Mouse (Mus musculus): ENCODE data around the gene Slc26a8.

Gene Slc26a8

DNA sequence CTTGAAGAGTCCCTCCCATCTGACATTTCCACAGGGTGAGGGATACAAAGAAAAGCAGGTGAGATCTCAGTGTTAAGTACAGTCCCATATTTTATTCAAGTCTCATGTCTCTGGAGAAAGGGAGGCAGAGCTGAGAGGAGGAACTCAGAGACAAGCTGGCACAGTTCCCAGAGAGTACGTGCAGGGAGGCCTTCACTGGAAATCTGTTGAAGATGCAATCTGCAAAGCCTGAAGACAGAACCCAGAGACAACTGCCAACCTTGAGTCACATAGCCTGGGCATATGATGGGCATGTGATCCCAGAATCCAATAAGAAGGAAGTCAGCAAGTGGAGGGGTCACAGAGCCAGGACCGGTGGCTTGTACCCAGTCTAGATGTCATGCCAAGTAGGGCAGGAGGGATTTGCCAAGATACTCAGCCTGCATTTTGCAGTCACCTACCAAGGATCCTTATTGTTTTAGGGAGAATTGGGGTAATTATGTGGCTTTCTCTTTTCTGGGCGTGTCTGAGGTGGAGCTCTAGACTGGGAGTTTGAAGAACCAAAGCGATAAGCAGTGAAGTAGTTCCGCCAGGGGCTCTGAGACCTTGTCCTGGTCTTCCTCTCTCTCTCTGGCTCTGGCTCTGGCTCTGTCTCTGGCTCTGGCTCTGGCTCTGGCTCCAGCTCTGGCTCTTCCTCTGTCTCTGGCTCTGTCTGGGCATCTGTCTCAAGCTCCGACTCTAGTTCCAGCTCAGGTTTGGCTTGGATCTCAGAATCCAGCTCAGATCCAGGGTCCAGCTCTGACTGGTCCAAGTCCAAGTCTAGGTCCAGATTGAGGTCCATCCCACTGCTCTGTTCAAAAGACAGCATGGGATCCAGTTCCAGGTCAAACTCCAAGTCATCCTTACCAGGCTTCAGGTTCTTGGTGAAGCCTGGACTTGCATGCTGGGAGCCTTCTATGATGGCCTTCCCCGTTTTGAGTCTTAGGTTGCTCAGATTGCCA is 52.0 kb downstream of the Slc26a8 start:
- no peak for DNase-seq

DNA sequence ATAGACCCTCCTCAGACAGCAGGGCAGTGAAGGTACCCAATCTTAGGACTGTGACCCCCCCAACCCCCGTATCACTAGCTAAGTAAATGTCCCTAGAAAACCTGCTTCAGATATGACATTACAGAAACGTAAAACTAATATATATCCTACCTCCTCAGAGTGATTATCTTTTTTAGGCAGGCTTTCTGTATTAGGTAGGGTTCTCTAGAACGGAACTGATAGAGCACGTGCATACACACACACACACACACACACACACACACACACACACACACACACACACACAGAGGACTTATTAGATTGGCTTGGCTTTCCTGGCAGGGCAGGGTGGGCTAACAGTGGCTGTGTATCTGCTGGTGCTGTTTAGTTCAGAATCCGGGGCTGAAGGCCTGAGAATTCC is 54.2 kb downstream of the Slc26a8 start:
- DNase-seq: no peak

DNA sequence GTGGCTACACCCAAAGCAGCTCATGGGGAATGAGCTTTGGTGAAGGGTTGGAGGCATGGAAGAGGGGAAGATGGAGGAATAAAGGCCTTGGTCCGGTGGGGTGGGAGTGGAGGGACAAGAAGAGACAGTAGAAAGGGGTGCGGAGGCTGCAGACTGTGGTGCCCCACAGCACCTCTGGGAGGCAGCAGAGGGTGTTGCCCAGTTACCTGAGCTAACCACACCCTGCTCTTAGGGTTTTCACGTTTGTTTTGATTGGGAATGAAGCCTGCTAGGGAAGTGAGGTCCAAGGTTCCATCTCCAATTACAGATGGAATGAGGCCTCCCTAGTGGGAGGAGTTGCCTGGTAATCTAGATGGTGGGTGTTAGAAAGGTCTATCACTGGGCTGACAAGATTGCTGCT is 60.9 kb downstream of the Slc26a8 start:
- DNase-seq: no peak

DNA sequence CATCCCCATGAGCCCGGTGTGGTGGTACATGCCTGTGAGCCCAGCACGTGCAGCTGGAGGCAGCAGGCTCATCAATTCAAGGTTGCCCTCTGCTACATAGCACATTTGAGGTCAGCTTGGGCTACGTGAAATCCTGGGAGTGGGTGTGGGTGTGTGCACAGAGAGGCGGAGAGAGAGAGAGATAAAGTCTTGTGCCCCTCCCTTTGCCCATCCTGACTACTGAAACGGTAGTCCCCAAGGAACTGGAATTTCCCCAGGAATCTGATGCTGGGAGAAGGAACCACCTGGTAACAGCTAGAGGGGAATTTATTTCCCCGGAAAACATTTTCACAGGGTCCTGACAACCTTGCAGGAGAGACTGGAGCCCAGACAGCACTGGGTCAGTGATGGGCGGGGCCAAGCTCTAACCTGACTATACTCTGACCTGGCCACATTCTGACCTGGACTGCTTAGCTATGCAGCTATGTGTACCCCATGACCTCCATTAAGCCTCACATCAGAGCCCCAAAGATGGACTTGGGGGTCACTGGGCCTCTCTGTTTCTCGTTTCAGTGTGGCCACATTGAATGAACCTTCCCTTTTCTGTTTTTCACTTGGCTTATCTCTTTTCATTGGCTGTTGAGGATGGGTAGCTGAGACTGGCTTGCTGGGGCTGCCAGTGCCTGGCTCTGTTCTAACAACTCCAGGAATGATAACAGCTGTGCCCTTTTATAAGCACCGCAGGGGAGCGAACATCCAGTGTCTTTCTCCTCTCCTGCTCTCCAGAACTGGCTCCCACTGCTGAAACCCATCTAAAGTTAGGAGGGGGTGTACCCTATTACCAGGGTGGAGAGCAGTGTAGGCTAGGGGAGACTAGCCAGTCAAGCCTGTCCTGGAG is 61.5 kb downstream of the Slc26a8 start:
- no peak for DNase-seq

DNA sequence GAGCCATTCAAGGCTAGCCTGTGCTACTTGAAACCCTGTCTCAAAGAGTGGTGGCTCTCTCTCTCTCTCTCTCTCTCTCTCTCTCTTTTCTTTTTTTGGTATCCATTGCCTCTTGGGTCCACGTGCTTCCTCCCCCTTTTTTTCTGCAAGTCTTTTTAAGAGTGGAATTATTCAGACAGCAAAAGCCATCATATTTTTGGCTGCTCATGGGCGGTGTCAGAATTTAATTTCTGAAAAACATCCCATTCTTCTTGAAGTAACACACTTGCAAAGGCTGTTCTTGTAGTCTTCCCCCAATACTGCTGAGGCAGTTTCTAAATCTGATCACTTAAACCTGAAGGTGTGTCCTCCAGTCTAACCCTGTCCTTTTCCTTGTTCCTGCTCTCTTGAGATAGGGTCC is 63.1 kb downstream of the Slc26a8 start:
- no peak for DNase-seq

DNA sequence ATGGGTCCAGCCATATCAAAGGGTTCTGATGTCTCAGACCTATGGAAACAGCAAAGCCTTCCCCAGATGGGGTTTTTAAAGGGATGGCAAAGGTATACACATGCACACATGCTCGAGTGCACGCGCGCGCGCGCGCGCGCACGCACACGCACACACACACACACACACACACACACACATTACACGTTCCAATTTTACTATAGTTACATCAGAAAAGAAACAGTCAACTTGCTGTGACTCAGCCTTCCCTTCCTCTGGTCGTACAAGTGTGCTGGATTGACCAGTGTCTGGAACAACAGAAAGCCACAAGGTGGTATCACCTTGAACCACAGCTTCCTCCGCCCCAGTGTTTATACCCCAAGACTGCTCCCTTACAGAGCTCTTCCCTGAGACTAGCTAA is 64.7 kb downstream of the Slc26a8 start:
- no peak for DNase-seq

DNA sequence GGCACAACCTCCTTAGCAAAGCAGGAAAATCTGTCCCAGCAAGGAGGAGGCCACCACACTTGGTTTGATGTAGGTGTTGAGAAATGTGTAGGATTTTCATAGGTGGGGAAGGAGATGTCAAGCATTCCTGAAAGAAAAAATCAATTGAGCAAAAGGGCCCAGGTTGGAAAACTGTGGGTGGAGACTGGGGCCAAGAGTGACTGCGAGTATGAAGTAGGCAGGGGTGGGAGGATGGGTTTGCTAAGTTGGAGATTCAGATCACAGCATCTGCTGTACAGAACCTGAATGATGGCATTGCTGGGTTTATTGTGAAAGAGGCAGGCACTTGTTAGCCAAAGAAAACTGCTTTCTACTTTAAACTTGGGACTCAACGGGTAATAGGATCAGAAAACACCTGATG is 65.2 kb downstream of the Slc26a8 start:
- DNase-seq: no peak

DNA sequence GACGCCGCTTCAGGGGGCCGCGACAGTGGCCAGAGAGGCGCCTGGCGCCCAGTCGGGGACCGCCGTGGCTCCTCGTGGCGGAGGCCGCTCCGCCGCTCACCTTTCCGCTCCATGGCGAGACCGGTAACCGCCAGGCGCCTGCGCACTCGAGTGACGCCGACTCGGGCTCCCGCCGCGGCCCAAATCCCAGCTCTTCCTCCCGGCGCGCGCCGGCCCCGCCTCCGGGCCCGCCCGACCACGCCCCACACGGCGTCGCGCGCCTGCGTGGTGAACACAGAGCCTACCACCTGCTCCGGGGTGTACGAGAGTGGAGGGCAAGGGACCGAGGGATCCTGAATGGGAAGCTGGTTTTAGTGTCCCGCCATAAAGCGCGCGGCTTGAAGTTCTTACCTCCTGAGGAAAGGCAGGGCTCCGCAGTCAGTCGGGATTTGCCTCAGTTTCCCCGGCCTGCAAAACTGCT is 67.7 kb downstream of the Slc26a8 start, which contains the start of gene Srpk1:
Srpk1 (minus strand) TSS at position 410 of the 460 bp plus-strand sequence.
- DNase-seq: peak; percentile 94

DNA sequence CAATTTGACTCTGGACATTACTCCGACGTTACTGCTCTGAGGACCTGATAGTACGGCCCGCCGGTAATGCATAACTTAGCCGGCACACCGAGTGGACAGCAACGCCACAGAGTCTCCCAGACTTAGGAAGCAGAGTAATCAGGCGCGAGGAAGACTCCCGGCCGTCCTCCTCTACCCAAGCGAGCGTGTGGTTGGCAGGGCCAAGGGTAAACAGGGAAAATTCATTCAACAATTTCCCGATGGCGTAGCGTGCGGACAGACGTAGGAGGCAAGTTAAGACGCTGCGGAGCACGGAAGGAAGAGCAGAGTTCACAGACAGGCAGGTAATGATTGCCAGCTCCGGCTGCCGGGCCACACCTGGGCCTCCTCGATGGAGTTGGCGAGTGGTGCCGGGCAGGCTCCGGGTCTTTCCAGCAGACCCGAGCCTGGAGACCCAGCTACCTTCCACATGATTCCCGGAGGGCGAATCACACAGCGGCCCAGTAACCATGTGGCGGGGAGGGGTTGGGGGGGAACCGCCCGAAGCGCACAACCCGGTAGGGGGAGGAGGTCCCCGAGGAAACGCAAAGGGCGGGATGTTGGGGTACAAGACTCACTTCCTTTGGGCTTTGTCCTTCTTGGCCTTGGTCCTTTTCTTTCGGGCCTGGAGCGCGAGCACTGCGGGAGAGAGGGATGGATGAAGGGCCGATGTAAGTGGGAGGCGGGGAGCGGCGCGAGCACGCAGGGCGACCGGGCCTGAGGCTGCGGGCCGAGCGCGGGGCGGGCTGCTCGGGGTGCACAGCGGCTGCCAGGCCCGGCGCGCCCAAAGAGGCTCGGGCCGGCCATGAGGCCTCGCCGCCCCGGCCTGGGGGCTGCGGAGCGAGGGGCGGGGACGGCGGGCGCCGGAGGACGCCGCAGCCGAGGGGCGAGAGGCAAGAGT is 68.4 kb downstream of the Slc26a8 start:
- peak; percentile 61 for DNase-seq

DNA sequence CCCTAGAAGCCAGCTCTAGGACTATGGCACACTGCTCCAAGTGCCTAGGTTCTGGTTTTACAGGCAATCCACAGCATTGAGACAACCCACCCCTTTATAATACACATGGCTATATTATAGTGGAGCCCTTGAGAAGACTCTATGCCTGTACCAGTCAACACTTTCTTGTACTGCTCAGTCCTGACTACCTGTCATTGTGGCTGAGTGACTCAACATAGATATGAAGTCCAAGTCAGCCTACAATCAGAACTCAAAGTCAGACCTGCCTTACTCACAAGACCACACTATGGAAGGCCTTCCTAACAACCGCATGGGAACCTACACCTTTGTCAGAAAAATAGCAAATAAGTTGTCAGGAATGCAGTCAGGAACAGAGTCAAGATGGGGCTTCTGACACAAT is 71.3 kb downstream of the Slc26a8 start:
- no peak for DNase-seq

DNA sequence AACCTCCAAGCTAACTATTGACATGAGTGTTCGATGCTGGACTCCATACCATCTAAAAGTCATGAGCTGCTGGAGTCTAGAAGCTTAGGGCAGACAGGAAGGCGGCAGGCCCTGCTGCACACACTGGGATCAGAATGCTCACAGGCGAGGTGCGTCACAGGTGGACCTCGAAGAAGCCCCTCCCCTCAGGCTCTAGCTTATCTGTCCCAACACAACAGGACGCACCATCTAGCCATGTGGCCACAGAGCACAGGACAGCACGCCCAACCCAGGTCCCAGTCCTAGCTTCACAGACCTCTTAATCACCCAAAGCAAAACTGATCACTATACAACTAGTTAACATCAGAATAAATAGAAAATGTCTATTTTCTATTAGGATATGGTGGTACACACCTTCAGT is 71.9 kb downstream of the Slc26a8 start:
- DNase-seq: no peak

DNA sequence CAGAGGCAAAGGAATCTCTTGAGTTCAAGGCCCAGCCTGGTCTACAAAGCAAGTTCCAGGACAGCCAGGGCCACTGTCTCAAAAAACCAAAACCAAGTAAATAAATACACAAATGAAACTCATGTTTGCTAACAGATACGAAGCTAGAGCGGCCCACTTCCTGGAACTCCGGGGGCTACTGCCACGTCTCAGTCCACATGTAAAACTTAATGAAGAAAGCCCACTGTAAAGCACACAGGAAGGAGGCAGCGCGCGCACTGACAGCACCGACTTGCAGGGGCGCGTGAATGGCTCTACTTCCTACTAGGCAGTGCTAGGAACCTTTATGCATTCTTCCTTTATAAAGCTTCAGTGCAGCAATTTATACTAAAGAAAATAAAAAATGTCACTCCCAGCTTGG is 72.4 kb downstream of the Slc26a8 start:
- DNase-seq: peak; percentile 23

DNA sequence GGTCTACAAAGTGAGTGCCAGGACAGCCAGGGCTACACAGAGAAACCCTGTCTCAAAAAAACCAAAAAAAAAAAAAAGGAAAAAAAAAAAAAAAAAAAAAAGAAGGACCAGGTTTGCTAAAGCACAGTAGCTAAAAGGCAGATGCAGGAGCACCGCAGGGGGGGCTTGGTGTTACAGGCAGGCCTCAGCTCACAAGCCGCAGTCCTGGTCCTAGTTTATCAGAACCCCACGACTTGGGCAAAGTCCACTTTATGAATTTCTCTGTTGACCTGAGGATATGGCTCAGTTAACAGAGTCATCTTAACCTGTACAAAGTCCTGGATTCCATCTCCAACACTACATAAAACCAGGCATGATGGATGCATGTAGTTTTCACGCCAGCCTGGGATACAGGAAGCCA is 74.7 kb downstream of the Slc26a8 start:
- DNase-seq: no peak

DNA sequence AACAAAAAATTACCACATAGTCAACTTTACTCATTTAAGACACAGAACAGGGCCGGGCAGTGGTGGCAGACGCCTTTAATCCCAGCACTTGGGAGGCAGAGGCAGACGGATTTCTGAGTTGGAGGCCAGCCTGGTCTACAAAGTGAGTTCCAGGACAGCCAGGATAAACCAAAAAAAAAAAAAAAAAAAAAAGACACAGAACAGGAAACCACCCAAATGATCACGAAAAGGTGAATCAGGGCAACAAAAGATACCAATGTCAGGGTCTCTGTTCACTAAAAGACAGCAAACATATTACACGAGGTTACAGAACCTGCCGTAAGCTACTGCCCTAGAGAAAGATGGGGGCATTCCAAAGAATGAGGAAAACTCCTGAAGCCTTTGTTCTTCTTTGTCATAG is 76.9 kb downstream of the Slc26a8 start:
- DNase-seq: no peak

DNA sequence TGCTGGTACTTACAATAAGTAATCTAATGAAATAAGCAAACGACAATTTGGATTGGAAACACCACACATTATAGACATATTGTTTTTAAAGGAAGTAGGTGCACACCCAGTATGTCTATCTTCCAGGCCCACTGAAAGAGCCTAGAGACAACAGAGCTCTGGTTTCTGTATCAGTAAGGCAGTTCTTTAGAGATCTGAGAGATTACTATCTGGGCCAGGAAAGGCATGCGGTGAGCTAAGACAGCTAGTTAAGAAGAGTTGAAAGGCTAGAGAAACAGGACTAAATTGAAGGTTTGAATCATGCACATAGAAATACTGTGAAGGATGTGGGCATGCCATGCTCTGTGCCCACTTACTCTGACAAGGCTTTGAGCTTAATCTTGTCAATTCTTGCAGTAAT is 77.4 kb downstream of the Slc26a8 start:
- peak; percentile 44 for DNase-seq

DNA sequence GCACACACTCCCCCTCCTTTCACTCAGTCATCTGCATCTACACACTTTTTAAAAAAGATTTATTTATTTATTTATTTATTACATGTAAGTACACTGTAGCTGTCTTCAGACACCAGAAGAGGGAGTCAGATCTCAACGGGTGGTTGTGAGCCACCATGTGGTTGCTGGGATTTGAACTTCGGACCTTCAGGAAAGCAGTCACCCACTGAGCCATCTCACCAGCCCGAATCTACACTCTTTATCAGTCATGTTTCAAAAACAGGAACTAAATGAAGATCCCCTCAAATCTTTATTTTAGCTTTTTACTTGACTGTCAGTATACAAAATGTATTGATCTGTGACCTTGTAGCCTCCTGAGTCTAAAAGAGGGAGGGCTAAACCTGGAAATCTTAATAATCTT is 80.5 kb downstream of the Slc26a8 start:
- DNase-seq: no peak

DNA sequence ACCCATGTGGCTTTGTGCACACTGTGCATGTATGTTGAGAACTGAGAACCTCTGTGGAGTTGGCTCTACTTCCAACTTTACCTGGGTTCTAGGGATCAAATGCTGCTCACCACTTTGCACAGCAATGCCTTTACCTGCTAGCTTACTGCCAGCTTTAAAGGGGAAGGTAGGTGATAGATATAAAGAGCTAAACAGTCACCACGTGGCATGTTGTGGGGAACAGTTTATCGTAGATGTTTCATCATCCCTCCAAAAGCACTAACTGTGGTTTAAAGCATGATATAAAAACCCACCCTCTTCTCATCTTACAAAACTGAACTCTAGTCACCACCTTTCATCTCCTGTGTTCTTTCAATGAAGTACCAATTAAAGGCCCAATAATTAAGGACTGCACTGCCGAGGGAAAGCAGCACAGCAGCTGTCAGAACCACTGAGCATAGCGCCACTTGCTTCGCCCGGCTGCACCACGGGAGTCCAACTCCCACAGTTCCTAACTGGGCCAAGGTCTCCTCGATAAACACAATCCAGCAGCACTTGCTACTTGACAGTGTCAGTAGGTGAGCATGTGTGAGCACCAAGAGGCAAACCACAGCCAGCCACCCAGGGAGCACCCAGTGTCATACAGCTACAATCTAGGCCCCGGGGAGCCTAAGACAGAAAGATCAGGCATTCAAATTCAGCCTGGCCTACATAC is 88.3 kb downstream of the Slc26a8 start:
- DNase-seq: no peak

DNA sequence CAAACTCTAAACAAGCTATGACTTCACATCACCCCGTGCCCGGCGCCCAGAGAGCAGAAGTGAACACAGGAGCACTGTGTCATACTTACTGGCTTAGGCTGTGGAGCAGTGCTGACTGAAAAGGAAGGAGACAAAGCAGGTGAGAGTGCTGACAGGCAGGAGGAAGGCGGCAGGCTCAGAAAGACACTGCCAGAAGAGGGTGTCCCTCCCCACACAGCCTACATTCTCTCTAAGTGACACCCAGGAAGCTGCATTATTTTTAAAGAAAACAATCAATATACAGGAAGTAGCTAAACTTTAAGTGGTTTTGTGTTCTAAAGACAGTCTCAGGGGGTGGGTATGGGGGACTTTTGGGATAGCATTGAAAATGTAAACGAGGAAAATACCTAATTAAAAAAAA is 89.3 kb downstream of the Slc26a8 start:
- no peak for DNase-seq

DNA sequence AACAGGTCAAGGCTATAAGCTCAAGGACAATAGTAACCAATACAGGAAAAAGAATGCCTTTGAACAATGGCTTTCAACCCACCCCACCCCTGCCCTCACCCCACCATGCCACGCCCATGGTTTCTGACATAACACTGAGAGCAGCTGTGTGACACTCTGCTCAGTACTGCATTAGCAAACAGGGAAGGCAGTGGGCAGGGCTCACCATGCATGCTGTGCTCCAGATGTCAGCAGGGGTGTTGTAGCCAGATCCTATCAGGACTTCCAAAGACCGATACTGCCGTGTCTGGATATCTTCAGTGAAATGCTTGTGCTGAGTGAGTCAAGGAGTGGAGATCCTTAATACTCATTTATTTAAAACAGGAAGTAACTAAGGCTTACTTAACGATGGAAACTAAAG is 96.1 kb downstream of the Slc26a8 start:
- no peak for DNase-seq

DNA sequence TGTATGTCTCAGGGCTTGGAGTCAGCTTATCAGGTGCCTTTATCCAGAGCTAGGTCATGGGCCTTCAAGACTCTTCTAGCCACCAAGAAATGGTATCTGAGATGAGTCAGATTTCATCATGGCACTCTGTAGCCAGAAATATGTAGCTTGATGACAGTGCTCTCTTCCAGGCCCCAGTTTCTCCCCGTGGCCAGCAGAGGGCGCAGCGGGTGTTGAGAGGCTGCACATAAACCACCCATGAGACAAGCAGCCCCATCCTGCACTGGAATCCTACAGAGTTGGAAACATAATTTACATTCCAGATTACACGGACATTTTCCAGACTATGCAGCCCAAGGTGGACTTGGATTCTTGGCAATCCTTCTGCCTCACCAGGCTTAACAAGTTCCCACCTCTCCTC is 97.0 kb downstream of the Slc26a8 start:
- peak; percentile 82 for DNase-seq

DNA sequence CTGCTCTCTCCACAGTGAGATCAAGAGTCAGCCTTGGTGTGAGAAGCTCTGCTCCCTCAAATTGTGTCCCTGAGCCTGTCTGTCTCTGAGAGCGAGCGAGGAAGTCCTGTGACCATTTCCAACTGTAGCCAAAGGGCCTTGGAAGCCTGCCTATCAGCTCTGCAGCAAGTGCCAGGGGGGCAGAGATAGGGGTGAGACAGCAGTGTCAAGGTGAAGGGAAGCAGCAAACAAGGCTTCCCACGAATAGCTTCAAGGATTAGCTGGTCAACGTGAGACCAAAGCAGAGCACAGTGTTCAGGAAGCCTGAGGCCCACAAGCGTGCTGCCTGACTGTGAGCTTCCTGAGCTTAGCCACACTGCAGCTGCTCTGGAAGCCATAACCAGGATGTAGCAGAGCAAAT is 98.6 kb downstream of the Slc26a8 start:
- no peak for DNase-seq

DNA sequence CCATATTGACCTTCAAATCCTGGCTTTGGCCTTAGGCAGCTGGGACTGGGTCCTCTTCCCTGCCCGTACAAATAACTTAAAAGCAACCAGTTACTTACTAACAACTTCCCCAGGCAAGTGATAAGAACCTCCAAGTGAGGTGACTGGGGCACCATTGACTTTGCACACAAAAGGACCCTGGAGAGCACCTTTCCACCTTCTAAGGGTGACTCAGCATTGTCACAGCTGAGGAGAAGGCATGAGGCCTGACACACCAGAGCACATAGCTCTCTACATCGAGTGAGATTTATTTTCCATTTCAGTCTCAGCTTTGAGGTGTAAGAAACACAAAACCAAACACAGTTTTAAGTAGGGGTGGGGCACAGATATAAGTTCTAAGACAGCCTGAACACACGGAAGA is 99.4 kb downstream of the Slc26a8 start:
- DNase-seq: no peak
